Comparison of ENCODE assay signal across 16 mouse cellular contexts in the genomic region with DNA sequence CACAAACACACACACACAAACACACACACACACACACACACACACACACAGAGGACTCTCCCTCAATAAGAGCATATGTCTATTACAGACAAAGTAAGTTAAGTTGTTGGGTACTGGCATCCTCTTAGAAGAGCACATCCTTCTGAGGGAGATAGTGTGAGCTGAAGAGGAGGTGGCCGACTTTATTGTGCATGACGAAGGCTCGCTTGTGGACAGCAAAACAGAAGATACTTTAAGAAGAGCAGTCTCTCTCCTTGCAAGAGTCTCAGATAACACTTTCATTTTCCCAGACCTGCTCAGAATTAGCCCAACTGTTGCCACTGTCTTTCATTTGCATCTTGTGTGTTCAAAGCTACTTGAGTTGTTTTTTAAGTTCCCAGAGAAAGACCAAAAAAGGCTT.
DNase-seq lines count a peak whose midpoint lies in the region; ATAC-seq and TF ChIP-seq lines count a peak whose summit lies in the region.
"Had no signal": no experiment of that assay in that cellular context is flagged by ENCODE, and none has a peak within 500 bp of the region (broad histone marks: within the 10 kb centered on the region; RNA-seq: fewer than 3 reads in every experiment).

No protein-coding gene starts in this region.

- no peak overlapping the region for H3K9ac ChIP-seq in kidney, embryonic 14.5 days (ENCODE audit: low read depth, low read length)
- H3K9ac ChIP-seq in embryonic facial prominence, embryonic 12.5 days = no peak overlapping the region
- no peak overlapping the region for H3K9ac ChIP-seq in heart, postnatal 0 days (replicated peaks; ENCODE audit: low read depth, low read length)
- H3K9ac ChIP-seq: embryonic facial prominence, embryonic 13.5 days; intestine, embryonic 15.5 days; lung, embryonic 15.5 days; neural tube, embryonic 15.5 days had no signal

- no peaks in the 10 kb centered on the region for H3K36me3 ChIP-seq in heart, embryonic 10.5 days
- no peaks in the 10 kb centered on the region for H3K36me3 ChIP-seq in kidney, embryonic 14.5 days (ENCODE audit: control insufficient read depth, insufficient read depth, low read length)
- no peaks in the 10 kb centered on the region for H3K36me3 ChIP-seq in embryonic facial prominence, embryonic 12.5 days
- H3K36me3 ChIP-seq in heart, postnatal 0 days (replicated peaks; ENCODE audit: control insufficient read depth, insufficient read depth, low read length) = no peaks in the 10 kb centered on the region
- H3K36me3 ChIP-seq: embryonic facial prominence, embryonic 13.5 days; G1E; intestine, embryonic 15.5 days; lung, embryonic 15.5 days; neural tube, embryonic 15.5 days had no signal

- no peak for DNase-seq in heart, embryonic 10.5 days (ENCODE audit: low spot score)
- no peak for DNase-seq in heart, postnatal 4 days
- DNase-seq in kidney, postnatal 36 days = no peak
- DNase-seq in heart, postnatal 0 days (ENCODE audit: low spot score) = no peak
- no peak for DNase-seq in left cerebral cortex, postnatal 10 days (ENCODE audit: extremely low spot score in 1 of 2, low spot score in 2 of 2)
- no peak for DNase-seq in layer of hippocampus, adult 8-10 months (ENCODE audit: low spot score in 2 of 2)
- DNase-seq: adrenal gland, postnatal 25 days; thymus, adult 2 months had no signal

- intact Hi-C loops in left cerebral cortex, postnatal 10 days (cut with DNase I) = no loop called here

- WGBS in heart, embryonic 10.5 days = 49% methylated on average over 3 of the region's 3 CpGs
- WGBS in kidney, embryonic 14.5 days = 38% methylated on average over 3 of the region's 3 CpGs
- WGBS in embryonic facial prominence, embryonic 12.5 days = 31% methylated on average over 3 of the region's 3 CpGs
- WGBS in heart, postnatal 0 days = 54% methylated on average over 3 of the region's 3 CpGs

- H3K4me1 ChIP-seq in heart, embryonic 10.5 days = no peaks in the 10 kb centered on the region
- H3K4me1 ChIP-seq in kidney, embryonic 14.5 days (ENCODE audit: control insufficient read depth, insufficient read depth, low read length) = peaks cover 9% of the 10 kb centered on the region
- H3K4me1 ChIP-seq in embryonic facial prominence, embryonic 12.5 days = 0 out of 2 replicates have a peak, but pooled peaks cover 5% of the 10 kb centered on the region
- no peaks in the 10 kb centered on the region for H3K4me1 ChIP-seq in heart, postnatal 0 days (ENCODE audit: control insufficient read depth, insufficient read depth)
- H3K4me1 ChIP-seq: intestine, embryonic 15.5 days; lung, embryonic 15.5 days had no signal

- H3K27me3 ChIP-seq in heart, embryonic 10.5 days (ENCODE audit: insufficient read depth, poor library complexity, severe bottlenecking) = no peaks in the 10 kb centered on the region
- no peaks in the 10 kb centered on the region for H3K27me3 ChIP-seq in kidney, embryonic 14.5 days (ENCODE audit: control insufficient read depth, insufficient read depth, low read length)
- no peaks in the 10 kb centered on the region for H3K27me3 ChIP-seq in embryonic facial prominence, embryonic 12.5 days
- no peaks in the 10 kb centered on the region for H3K27me3 ChIP-seq in heart, postnatal 0 days (ENCODE audit: control insufficient read depth, insufficient read depth, low read length)
- H3K27me3 ChIP-seq: embryonic facial prominence, embryonic 13.5 days; intestine, embryonic 15.5 days; lung, embryonic 15.5 days; neural tube, embryonic 15.5 days had no signal

- no peak overlapping the region for H3K4me3 ChIP-seq in heart, embryonic 10.5 days
- H3K4me3 ChIP-seq in kidney, embryonic 14.5 days (ENCODE audit: low read length) = no peak overlapping the region
- H3K4me3 ChIP-seq in embryonic facial prominence, embryonic 12.5 days = no peak overlapping the region
- H3K4me3 ChIP-seq in heart, postnatal 0 days (ENCODE audit: low read depth, low read length) = no peak overlapping the region
- H3K4me3 ChIP-seq: embryonic facial prominence, embryonic 13.5 days; intestine, embryonic 15.5 days; lung, embryonic 15.5 days; neural tube, embryonic 15.5 days had no signal

- H3K4me2 ChIP-seq in kidney, embryonic 14.5 days (replicated peaks; ENCODE audit: low read depth, low read length) = no peak overlapping the region
- no peak overlapping the region for H3K4me2 ChIP-seq in embryonic facial prominence, embryonic 12.5 days (replicated peaks)
- H3K4me2 ChIP-seq in heart, postnatal 0 days (ENCODE audit: low read depth, low read length) = no peak overlapping the region
- H3K4me2 ChIP-seq: intestine, embryonic 15.5 days; liver, embryonic 11.5 days; lung, embryonic 15.5 days; neural tube, embryonic 15.5 days had no signal

- no peak for TF ChIP-seq EP300 in heart, postnatal 0 days (IDR thresholded peaks at IDR 0.05; ENCODE audit: low read depth)

- peak; percentile 67 for ATAC-seq in kidney, embryonic 14.5 days (ENCODE audit: low FRiP score, low TSS enrichment)
- ATAC-seq in embryonic facial prominence, embryonic 12.5 days (ENCODE audit: insufficient number of reproducible peaks, insufficient read depth, low FRiP score, low TSS enrichment) = no peak
- ATAC-seq in heart, postnatal 0 days (ENCODE audit: insufficient read depth, low read depth) = no peak

- peak overlapping the region; percentile 6; the same call in 1 of the 2 replicates for H3K27ac ChIP-seq in heart, embryonic 10.5 days
- H3K27ac ChIP-seq in kidney, embryonic 14.5 days (ENCODE audit: low read depth, low read length) = no peak overlapping the region; the same call in 1 of the 2 replicates
- 0 out of 2 replicates have a peak overlapping the region, but pooled peaks have one; percentile 31 for H3K27ac ChIP-seq in embryonic facial prominence, embryonic 12.5 days
- H3K27ac ChIP-seq in heart, postnatal 0 days (ENCODE audit: low read depth) = peak overlapping the region; percentile 68
- H3K27ac ChIP-seq: embryonic facial prominence, embryonic 13.5 days; lung, embryonic 15.5 days; neural tube, embryonic 15.5 days had no signal

- H3K9me3 ChIP-seq in heart, embryonic 10.5 days = no peaks in the 10 kb centered on the region
- H3K9me3 ChIP-seq in kidney, embryonic 14.5 days (ENCODE audit: control insufficient read depth, low read length) = no peaks in the 10 kb centered on the region
- H3K9me3 ChIP-seq in embryonic facial prominence, embryonic 12.5 days = no peaks in the 10 kb centered on the region
- H3K9me3 ChIP-seq in heart, postnatal 0 days (replicated peaks; ENCODE audit: control insufficient read depth, low read length) = no peaks in the 10 kb centered on the region
- H3K9me3 ChIP-seq: embryonic facial prominence, embryonic 13.5 days; intestine, embryonic 15.5 days; lung, embryonic 15.5 days; neural tube, embryonic 15.5 days had no signal

- no peak for TF ChIP-seq CTCF in heart, postnatal 0 days (IDR thresholded peaks at IDR 0.05; ENCODE audit: low read depth)
